Mouse (Mus musculus): ENCODE measurements around the gene Scamp2. TPM values are rescaled to one million over a fixed set of nuclear protein-coding genes. Genes with fewer than 3 reads are reported as not detected.

Gene Scamp2
- 54.2 and 55.6 TPM in 2 replicates for polyA plus RNA-seq (2014; fragmentation: Nextera tagmentation; extraction: Ambion mirVana)

- Histone ChIP-seq H3K27ac (ENCODE audit: low read depth) (peak within 1 kb of the TSS; percentile 58), H3K4me1 (ENCODE audit: insufficient read depth) (peaks cover 7% of the 10 kb centered on the region), H3K4me2 (peak within 1 kb of the TSS; percentile 92), H3K9me3 (ENCODE audit: low read depth, low read length) (no peaks in the 10 kb centered on the region), H3K4me3 (ENCODE audit: low read depth, low read length) (peak within 1 kb of the TSS; percentile 63), H3K36me3 (ENCODE audit: insufficient read depth) (no peaks in the 10 kb centered on the region), H3K9ac (peak within 1 kb of the TSS; percentile 69), H3K27me3 (ENCODE audit: insufficient read depth, low read length) (no peaks in the 10 kb centered on the region)
- DNase-seq (peak; percentile 96), ATAC-seq (ENCODE audit: insufficient read depth) (peak; percentile 100)
- TF ChIP-seq CTCF (IDR thresholded peaks at IDR 0.05; ENCODE audit: low read depth) = peak; percentile 27; the same call in 1 of the 2 replicates
- WGBS = under 1% methylated on average over 37 of the region's 37 CpGs
These were observed at the start of gene Scamp2 for GRCm38 (mm10) chr9:57560861-57561710. Gene Scamp2, plus strand, starts transcription at chr9:57560943.

GRCm38 (mm10) chr9:57517113-57517512 lies 43.6 kb upstream of the Scamp2 start:
- TF ChIP-seq CTCF (IDR thresholded peaks at IDR 0.05; ENCODE audit: low read depth) = peak; percentile 79
- Histone ChIP-seq H3K27ac (ENCODE audit: low read depth) (no peak overlapping the region), H3K27me3 (ENCODE audit: insufficient read depth, low read length) (no peaks in the 10 kb centered on the region), H3K4me3 (ENCODE audit: low read depth, low read length) (no peak overlapping the region), H3K9ac (no peak overlapping the region), H3K9me3 (ENCODE audit: low read depth, low read length) (no peaks in the 10 kb centered on the region), H3K36me3 (ENCODE audit: insufficient read depth) (no peaks in the 10 kb centered on the region), H3K4me2 (no peak overlapping the region), H3K4me1 (ENCODE audit: insufficient read depth) (no peaks in the 10 kb centered on the region; the same call in 1 of the 2 replicates)
- ATAC-seq (ENCODE audit: insufficient read depth) (no peak), DNase-seq (peak; percentile 90)
- whole genome bisulfite sequencing = 3% methylated on average over 3 of the region's 3 CpGs

- peak; percentile 54 for ATAC-seq (ENCODE audit: insufficient read depth)
- Histone ChIP-seq H3K4me3 (ENCODE audit: low read depth, low read length) (peak overlapping the region; percentile 95), H3K27me3 (ENCODE audit: insufficient read depth, low read length) (no peaks in the 10 kb centered on the region), H3K9ac (peak overlapping the region; percentile 93), H3K4me2 (peak overlapping the region; percentile 86), H3K27ac (ENCODE audit: low read depth) (peak overlapping the region; percentile 66; the same call in 1 of the 2 replicates), H3K4me1 (ENCODE audit: insufficient read depth) (no peaks in the 10 kb centered on the region; the same call in 1 of the 2 replicates), H3K9me3 (ENCODE audit: low read depth, low read length) (no peaks in the 10 kb centered on the region), H3K36me3 (ENCODE audit: insufficient read depth) (no peaks in the 10 kb centered on the region)
- TF ChIP-seq CTCF (IDR thresholded peaks at IDR 0.05; ENCODE audit: low read depth) = peak; percentile 26; the same call in 1 of the 2 replicates
- DNase-seq = peak; percentile 31
- WGBS = 22% methylated on average over 16 of the region's 16 CpGs
These were observed 40.2 kb upstream of the Scamp2 start for GRCm38 (mm10) chr9:57520375-57521055.

GRCm38 (mm10) chr9:57521056-57521911 lies 39.5 kb upstream of the Scamp2 start, which contains the start of gene Cox5a:
Gene Cox5a, plus strand, starts transcription at chr9:57521274.
- Histone ChIP-seq H3K4me2 (peak within 1 kb of the TSS; percentile 86), H3K27ac (ENCODE audit: low read depth) (peak within 1 kb of the TSS; percentile 88), H3K27me3 (ENCODE audit: insufficient read depth, low read length) (no peaks in the 10 kb centered on the region), H3K36me3 (ENCODE audit: insufficient read depth) (no peaks in the 10 kb centered on the region), H3K9me3 (ENCODE audit: low read depth, low read length) (no peaks in the 10 kb centered on the region), H3K4me1 (ENCODE audit: insufficient read depth) (no peaks in the 10 kb centered on the region; the same call in 1 of the 2 replicates), H3K4me3 (ENCODE audit: low read depth, low read length) (peak within 1 kb of the TSS; percentile 95), H3K9ac (peak within 1 kb of the TSS; percentile 93)
- peak; percentile 98 for DNase-seq
- peak; percentile 98 for ATAC-seq (ENCODE audit: insufficient read depth)
- WGBS = under 1% methylated on average over 95 of the region's 95 CpGs
- no peak for TF ChIP-seq CTCF (IDR thresholded peaks at IDR 0.05; ENCODE audit: low read depth)

GRCm38 (mm10) chr9:57522114-57522860 lies 38.5 kb upstream of the Scamp2 start:
- H3K4me3 ChIP-seq (ENCODE audit: low read depth, low read length) = peak overlapping the region; percentile 95
- H3K36me3 ChIP-seq (ENCODE audit: insufficient read depth) = no peaks in the 10 kb centered on the region
- DNase-seq (no peak), ATAC-seq (ENCODE audit: insufficient read depth) (no peak)
- no peaks in the 10 kb centered on the region for H3K27me3 ChIP-seq (ENCODE audit: insufficient read depth, low read length)
- WGBS = 27% methylated on average over 7 of the region's 7 CpGs
- TF ChIP-seq CTCF (IDR thresholded peaks at IDR 0.05; ENCODE audit: low read depth) = no peak
- no peaks in the 10 kb centered on the region; the same call in 1 of the 2 replicates for H3K4me1 ChIP-seq (ENCODE audit: insufficient read depth)
- H3K9ac ChIP-seq = peak overlapping the region; percentile 93
- H3K27ac ChIP-seq (ENCODE audit: low read depth) = no peak overlapping the region; the same call in 1 of the 2 replicates
- peak overlapping the region; percentile 86 for H3K4me2 ChIP-seq
- H3K9me3 ChIP-seq (ENCODE audit: low read depth, low read length) = no peaks in the 10 kb centered on the region

GRCm38 (mm10) chr9:57522861-57523246 lies 37.9 kb upstream of the Scamp2 start:
- H3K27me3 ChIP-seq (ENCODE audit: insufficient read depth, low read length) = no peaks in the 10 kb centered on the region
- H3K4me3 ChIP-seq (ENCODE audit: low read depth, low read length) = peak overlapping the region; percentile 95
- no peak for TF ChIP-seq CTCF (IDR thresholded peaks at IDR 0.05; ENCODE audit: low read depth)
- H3K4me1 ChIP-seq (ENCODE audit: insufficient read depth) = no peaks in the 10 kb centered on the region; the same call in 1 of the 2 replicates
- no peak overlapping the region for H3K27ac ChIP-seq (ENCODE audit: low read depth)
- H3K9ac ChIP-seq = peak overlapping the region; percentile 93; the same call in 1 of the 2 replicates
- 62% methylated on average over 4 of the region's 4 CpGs for WGBS
- peak overlapping the region; percentile 86 for H3K4me2 ChIP-seq
- ATAC-seq (ENCODE audit: insufficient read depth) (no peak), DNase-seq (no peak)
- H3K9me3 ChIP-seq (ENCODE audit: low read depth, low read length) = no peaks in the 10 kb centered on the region
- H3K36me3 ChIP-seq (ENCODE audit: insufficient read depth) = no peaks in the 10 kb centered on the region
